Mouse (Mus musculus): ENCODE data around the gene Ccdc69. TPM values are rescaled to one million over a fixed set of nuclear protein-coding genes. Genes with fewer than 3 reads are reported as not detected.
A peak's percentile ranks its signal among the peaks of the same experiment; 100 is the strongest.

Gene Ccdc69
- polyA plus RNA-seq, 1 experiment from 2014 or later: 25.1 TPM

GRCm38 (mm10) chr11:55071344-55071743 is 6.6 kb downstream of the Ccdc69 start:
- Histone ChIP-seq H3K4me1 (ENCODE audit: control insufficient read depth, insufficient read depth, low read length) (peaks cover 38% of the 10 kb centered on the region), H3K27ac (ENCODE audit: low read length) (no peak overlapping the region), H3K36me3 (ENCODE audit: control insufficient read depth, insufficient read depth) (no peaks in the 10 kb centered on the region), H3K9me3 (replicated peaks; ENCODE audit: control insufficient read depth, low read length) (no peaks in the 10 kb centered on the region), H3K4me3 (ENCODE audit: low read length) (no peak overlapping the region), H3K4me2 (ENCODE audit: low read depth, low read length) (no peak overlapping the region), H3K9ac (ENCODE audit: low read length) (no peak overlapping the region), H3K27me3 (ENCODE audit: control insufficient read depth, insufficient read depth, low read length) (no peaks in the 10 kb centered on the region)
- 93% methylated on average over 5 of the region's 5 CpGs for WGBS
- ATAC-seq (replicated peaks; ENCODE audit: extremely low read depth, insufficient read depth, low FRiP score): no peak

DNA sequence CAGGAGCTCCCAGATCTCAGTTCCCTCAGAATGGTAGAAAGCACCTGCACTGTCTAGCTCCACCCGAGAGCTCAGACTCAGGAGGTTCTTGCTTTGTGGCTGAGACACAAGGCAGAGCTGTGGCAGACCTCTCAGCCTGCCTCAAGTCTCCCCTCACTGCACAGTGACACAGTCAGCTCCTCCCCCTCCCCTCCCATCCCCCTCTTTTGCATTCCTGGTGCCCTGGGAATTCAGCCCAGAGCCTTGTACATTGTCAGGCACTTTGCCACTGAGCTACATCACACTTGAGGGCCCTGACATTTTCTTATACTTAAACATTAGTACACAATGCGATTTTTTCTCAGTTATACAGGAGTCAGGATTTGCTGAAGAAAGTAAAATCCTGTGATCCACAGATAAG is 8.9 kb downstream of the Ccdc69 start:
- no peak overlapping the region for H3K4me2 ChIP-seq (ENCODE audit: low read depth, low read length)
- H3K9me3 ChIP-seq (replicated peaks; ENCODE audit: control insufficient read depth, low read length): no peaks in the 10 kb centered on the region
- H3K36me3 ChIP-seq (ENCODE audit: control insufficient read depth, insufficient read depth): no peaks in the 10 kb centered on the region
- peak overlapping the region; percentile 72 for H3K27ac ChIP-seq (ENCODE audit: low read length)
- WGBS: 25% methylated on average over 2 of the region's 2 CpGs
- peak; percentile 80 for ATAC-seq (replicated peaks; ENCODE audit: extremely low read depth, insufficient read depth, low FRiP score)
- no peak overlapping the region for H3K4me3 ChIP-seq (ENCODE audit: low read length)
- H3K4me1 ChIP-seq (ENCODE audit: control insufficient read depth, insufficient read depth, low read length): peaks cover 24% of the 10 kb centered on the region
- H3K27me3 ChIP-seq (ENCODE audit: control insufficient read depth, insufficient read depth, low read length): no peaks in the 10 kb centered on the region
- no peak overlapping the region for H3K9ac ChIP-seq (ENCODE audit: low read length)

DNA sequence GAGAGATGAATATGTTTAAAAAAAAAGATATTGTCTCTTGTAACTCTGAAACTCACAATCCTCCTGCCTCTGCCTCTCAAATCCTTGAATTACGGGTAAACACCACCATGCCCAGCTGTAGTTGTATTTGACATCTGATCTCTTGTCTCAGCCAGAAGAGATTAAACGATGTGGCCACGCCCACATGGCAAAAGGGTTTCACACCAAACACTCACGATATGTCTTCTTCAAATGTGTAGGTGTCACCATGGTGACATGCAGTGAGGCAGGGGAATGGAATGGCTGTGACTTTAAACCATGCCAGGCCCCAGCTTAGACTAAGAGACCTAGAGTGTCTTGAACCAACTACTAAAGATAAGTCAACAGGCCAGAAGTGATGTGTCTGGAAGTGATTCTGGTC is 11.0 kb downstream of the Ccdc69 start:
- Histone ChIP-seq H3K9ac (ENCODE audit: low read length) (no peak overlapping the region), H3K4me2 (ENCODE audit: low read depth, low read length) (no peak overlapping the region), H3K4me1 (ENCODE audit: control insufficient read depth, insufficient read depth, low read length) (peaks cover 22% of the 10 kb centered on the region), H3K9me3 (replicated peaks; ENCODE audit: control insufficient read depth, low read length) (no peaks in the 10 kb centered on the region), H3K4me3 (ENCODE audit: low read length) (no peak overlapping the region), H3K27ac (ENCODE audit: low read length) (no peak overlapping the region), H3K36me3 (ENCODE audit: control insufficient read depth, insufficient read depth) (no peaks in the 10 kb centered on the region), H3K27me3 (ENCODE audit: control insufficient read depth, insufficient read depth, low read length) (no peaks in the 10 kb centered on the region)
- ATAC-seq (replicated peaks; ENCODE audit: extremely low read depth, insufficient read depth, low FRiP score): no peak
- 63% methylated on average over 4 of the region's 4 CpGs for WGBS

DNA sequence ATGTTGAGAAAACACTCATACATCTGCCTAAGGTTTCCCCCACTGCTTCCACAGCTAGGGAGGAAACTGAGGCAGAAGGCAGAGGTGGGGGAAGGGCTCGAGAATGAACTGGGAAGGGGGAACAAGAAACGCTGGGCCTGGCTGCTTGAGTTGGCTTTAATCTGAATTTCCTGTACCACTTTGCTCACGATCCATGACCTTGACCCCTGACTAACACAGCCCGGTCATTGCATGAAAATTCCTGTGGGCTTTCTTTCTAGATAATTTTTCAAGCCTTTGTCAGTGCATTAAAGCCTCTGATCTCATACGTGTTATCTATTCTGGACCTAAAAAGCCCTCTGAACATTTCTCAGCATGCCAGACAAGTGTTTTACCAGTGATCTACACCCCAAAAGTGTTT is 15.1 kb downstream of the Ccdc69 start:
- Histone ChIP-seq H3K4me2 (ENCODE audit: low read depth, low read length) (no peak overlapping the region), H3K9ac (ENCODE audit: low read length) (0 out of 2 replicates have a peak overlapping the region, but pooled peaks have one; percentile 4), H3K27ac (ENCODE audit: low read length) (peak overlapping the region; percentile 60), H3K4me1 (ENCODE audit: control insufficient read depth, insufficient read depth, low read length) (peaks cover 12% of the 10 kb centered on the region), H3K27me3 (ENCODE audit: control insufficient read depth, insufficient read depth, low read length) (no peaks in the 10 kb centered on the region), H3K9me3 (replicated peaks; ENCODE audit: control insufficient read depth, low read length) (no peaks in the 10 kb centered on the region), H3K36me3 (ENCODE audit: control insufficient read depth, insufficient read depth) (peaks cover 15% of the 10 kb centered on the region), H3K4me3 (ENCODE audit: low read length) (no peak overlapping the region)
- 16% methylated on average over 5 of the region's 5 CpGs for WGBS
- no peak for ATAC-seq (replicated peaks; ENCODE audit: extremely low read depth, insufficient read depth, low FRiP score)

DNA sequence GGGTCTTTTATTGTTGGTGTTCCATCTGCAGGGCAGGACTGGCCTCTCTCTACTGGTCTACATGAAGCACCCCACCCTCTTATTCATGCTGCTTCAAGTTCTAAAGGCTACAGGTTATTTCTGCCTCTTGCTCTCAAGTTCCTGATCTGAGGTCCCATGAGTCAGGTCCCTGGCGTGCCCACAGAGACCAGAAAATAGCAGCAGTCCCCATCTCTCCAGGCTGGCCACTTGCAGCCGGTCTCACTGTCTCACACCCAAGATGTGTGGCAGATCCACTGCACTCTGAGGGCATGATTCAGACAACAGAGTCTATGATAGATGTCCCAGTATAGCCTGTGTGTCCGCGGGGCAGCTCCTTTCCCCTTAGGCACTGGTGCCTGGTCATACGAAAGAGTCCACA is 17.1 kb downstream of the Ccdc69 start:
- Histone ChIP-seq H3K4me2 (ENCODE audit: low read depth, low read length) (no peak overlapping the region), H3K9ac (ENCODE audit: low read length) (no peak overlapping the region)
- no peak for ATAC-seq (replicated peaks; ENCODE audit: extremely low read depth, insufficient read depth, low FRiP score)

GRCm38 (mm10) chr11:55057511-55057910 is 20.4 kb downstream of the Ccdc69 start:
- H3K9me3 ChIP-seq (replicated peaks; ENCODE audit: control insufficient read depth, low read length): no peaks in the 10 kb centered on the region
- no peak overlapping the region for H3K4me3 ChIP-seq (ENCODE audit: low read length)
- H3K27me3 ChIP-seq (ENCODE audit: control insufficient read depth, insufficient read depth, low read length): no peaks in the 10 kb centered on the region
- H3K4me1 ChIP-seq (ENCODE audit: control insufficient read depth, insufficient read depth, low read length): peaks cover 5% of the 10 kb centered on the region; the same call in 1 of the 2 replicates
- no peak overlapping the region for H3K9ac ChIP-seq (ENCODE audit: low read length)
- no peak overlapping the region for H3K4me2 ChIP-seq (ENCODE audit: low read depth, low read length)
- 74% methylated on average over 3 of the region's 3 CpGs for WGBS
- H3K36me3 ChIP-seq (ENCODE audit: control insufficient read depth, insufficient read depth): peaks cover 29% of the 10 kb centered on the region
- H3K27ac ChIP-seq (ENCODE audit: low read length): no peak overlapping the region
- ATAC-seq (replicated peaks; ENCODE audit: extremely low read depth, insufficient read depth, low FRiP score): no peak

More for the DNA sequence above, 17.1 kb downstream of the Ccdc69 start:
- H3K4me1 ChIP-seq (ENCODE audit: control insufficient read depth, insufficient read depth, low read length): peaks cover 12% of the 10 kb centered on the region
- WGBS: 82% methylated on average over 5 of the region's 5 CpGs
- H3K27me3 ChIP-seq (ENCODE audit: control insufficient read depth, insufficient read depth, low read length): no peaks in the 10 kb centered on the region
- no peaks in the 10 kb centered on the region for H3K9me3 ChIP-seq (replicated peaks; ENCODE audit: control insufficient read depth, low read length)
- no peak overlapping the region for H3K27ac ChIP-seq (ENCODE audit: low read length)
- H3K36me3 ChIP-seq (ENCODE audit: control insufficient read depth, insufficient read depth): peaks cover 18% of the 10 kb centered on the region
- H3K4me3 ChIP-seq (ENCODE audit: low read length): no peak overlapping the region

GRCm38 (mm10) chr11:55050837-55051510 is 27.0 kb downstream of the Ccdc69 start:
- H3K36me3 ChIP-seq (ENCODE audit: control insufficient read depth, insufficient read depth): peaks cover 25% of the 10 kb centered on the region
- no peak overlapping the region for H3K9ac ChIP-seq (ENCODE audit: low read length)
- no peak overlapping the region for H3K4me3 ChIP-seq (ENCODE audit: low read length)
- no peak overlapping the region; the same call in 1 of the 2 replicates for H3K27ac ChIP-seq (ENCODE audit: low read length)
- no peaks in the 10 kb centered on the region for H3K9me3 ChIP-seq (replicated peaks; ENCODE audit: control insufficient read depth, low read length)
- H3K4me2 ChIP-seq (ENCODE audit: low read depth, low read length): no peak overlapping the region
- WGBS: 63% methylated on average over 7 of the region's 7 CpGs
- ATAC-seq (replicated peaks; ENCODE audit: extremely low read depth, insufficient read depth, low FRiP score): no peak
- H3K27me3 ChIP-seq (ENCODE audit: control insufficient read depth, insufficient read depth, low read length): no peaks in the 10 kb centered on the region
- peaks cover 6% of the 10 kb centered on the region; the same call in 1 of the 2 replicates for H3K4me1 ChIP-seq (ENCODE audit: control insufficient read depth, insufficient read depth, low read length)

GRCm38 (mm10) chr11:55046600-55046999 is 31.3 kb downstream of the Ccdc69 start:
- peaks cover 6% of the 10 kb centered on the region; the same call in 1 of the 2 replicates for H3K4me1 ChIP-seq (ENCODE audit: control insufficient read depth, insufficient read depth, low read length)
- peak; percentile 67; the same call in 1 of the 2 replicates for ATAC-seq (replicated peaks; ENCODE audit: extremely low read depth, insufficient read depth, low FRiP score)
- no peak overlapping the region for H3K27ac ChIP-seq (ENCODE audit: low read length)
- 50% methylated on average over 5 of the region's 5 CpGs for WGBS
- H3K9ac ChIP-seq (ENCODE audit: low read length): no peak overlapping the region
- no peaks in the 10 kb centered on the region for H3K9me3 ChIP-seq (replicated peaks; ENCODE audit: control insufficient read depth, low read length)
- no peak overlapping the region for H3K4me3 ChIP-seq (ENCODE audit: low read length)
- no peak overlapping the region for H3K4me2 ChIP-seq (ENCODE audit: low read depth, low read length)
- no peaks in the 10 kb centered on the region for H3K27me3 ChIP-seq (ENCODE audit: control insufficient read depth, insufficient read depth, low read length)
- peaks cover 14% of the 10 kb centered on the region for H3K36me3 ChIP-seq (ENCODE audit: control insufficient read depth, insufficient read depth)

DNA sequence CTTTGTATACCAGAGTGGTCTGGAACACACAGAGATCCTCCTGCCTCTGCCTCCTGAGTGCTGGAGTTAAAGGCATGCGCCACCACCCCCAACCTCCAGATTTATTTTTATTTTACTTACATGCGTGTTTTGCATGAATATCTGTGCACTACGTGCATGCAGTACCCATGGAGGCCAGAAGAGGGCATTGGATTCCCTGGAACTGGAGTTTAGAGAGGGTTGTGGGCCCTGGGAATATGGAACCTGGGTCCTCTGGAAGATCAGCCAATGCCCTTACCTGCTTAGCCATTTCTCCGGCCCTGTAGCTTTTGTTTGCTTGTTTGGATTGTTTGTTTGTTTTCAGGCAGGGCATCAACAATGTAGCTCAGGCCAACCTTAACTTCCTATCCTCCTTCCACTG is 36.6 kb downstream of the Ccdc69 start:
- Histone ChIP-seq H3K27me3 (ENCODE audit: control insufficient read depth, insufficient read depth, low read length) (no peaks in the 10 kb centered on the region), H3K27ac (ENCODE audit: low read length) (no peak overlapping the region), H3K9ac (ENCODE audit: low read length) (no peak overlapping the region), H3K36me3 (ENCODE audit: control insufficient read depth, insufficient read depth) (no peaks in the 10 kb centered on the region), H3K9me3 (replicated peaks; ENCODE audit: control insufficient read depth, low read length) (no peaks in the 10 kb centered on the region), H3K4me2 (ENCODE audit: low read depth, low read length) (no peak overlapping the region), H3K4me3 (ENCODE audit: low read length) (no peak overlapping the region), H3K4me1 (ENCODE audit: control insufficient read depth, insufficient read depth, low read length) (peaks cover 3% of the 10 kb centered on the region; the same call in 1 of the 2 replicates)
- WGBS: 86% methylated on average over 4 of the region's 4 CpGs
- ATAC-seq (replicated peaks; ENCODE audit: extremely low read depth, insufficient read depth, low FRiP score): no peak

All from heart, embryonic 16.5 days (tissue).